Mouse (Mus musculus) cerebellum, postnatal 10 days (tissue): ENCODE results near the gene Mapk3.

ENCODE experiments used
- DNase-seq, 2 experiments: peaks; one replicate each; pipeline ENCODE4 v3.0.0; 2021; ENCODE audit warnings: mixed read lengths in 2 of 2

The Mapk3 gene

DNA sequence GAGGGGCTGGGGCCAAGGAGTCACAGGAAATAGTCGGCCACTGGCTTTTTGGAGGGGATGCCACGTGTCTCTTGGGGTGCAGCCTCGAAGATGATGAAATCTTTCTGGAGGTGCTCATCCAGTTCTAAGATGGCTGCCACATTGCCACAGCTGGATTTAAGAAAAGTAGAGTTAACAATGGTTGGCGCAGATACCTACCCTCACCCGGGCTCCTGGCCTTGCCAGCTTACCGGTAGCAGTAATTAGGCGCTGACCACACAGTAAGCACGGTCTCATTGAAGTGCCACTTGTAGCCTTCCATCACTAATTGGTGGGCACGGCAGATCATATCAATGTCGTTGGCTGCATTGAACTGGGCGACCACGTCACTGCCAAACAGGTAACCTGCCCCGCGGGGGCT is 26.7 kb downstream of the Mapk3 start:
- no peak for DNase-seq

DNA sequence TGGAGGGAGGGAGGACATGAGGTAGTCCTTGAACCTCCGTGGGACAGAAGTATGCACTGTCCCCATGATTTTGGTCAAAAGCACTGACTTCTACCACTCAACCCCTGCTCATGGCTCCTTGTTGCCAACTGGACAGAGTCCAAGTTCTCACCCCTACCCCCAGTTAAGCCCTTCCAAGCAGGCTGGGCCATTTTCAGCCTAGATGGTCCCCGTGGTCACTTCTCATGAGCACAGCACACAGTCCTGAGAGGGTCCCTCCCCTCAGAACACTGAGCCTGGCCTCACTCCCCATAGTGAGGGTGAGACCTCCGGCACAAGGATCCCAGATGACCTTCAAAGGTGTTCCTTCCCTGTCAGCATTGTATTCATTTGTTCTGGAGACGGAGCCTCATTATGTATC is 29.7 kb downstream of the Mapk3 start:
- DNase-seq: no peak

DNA sequence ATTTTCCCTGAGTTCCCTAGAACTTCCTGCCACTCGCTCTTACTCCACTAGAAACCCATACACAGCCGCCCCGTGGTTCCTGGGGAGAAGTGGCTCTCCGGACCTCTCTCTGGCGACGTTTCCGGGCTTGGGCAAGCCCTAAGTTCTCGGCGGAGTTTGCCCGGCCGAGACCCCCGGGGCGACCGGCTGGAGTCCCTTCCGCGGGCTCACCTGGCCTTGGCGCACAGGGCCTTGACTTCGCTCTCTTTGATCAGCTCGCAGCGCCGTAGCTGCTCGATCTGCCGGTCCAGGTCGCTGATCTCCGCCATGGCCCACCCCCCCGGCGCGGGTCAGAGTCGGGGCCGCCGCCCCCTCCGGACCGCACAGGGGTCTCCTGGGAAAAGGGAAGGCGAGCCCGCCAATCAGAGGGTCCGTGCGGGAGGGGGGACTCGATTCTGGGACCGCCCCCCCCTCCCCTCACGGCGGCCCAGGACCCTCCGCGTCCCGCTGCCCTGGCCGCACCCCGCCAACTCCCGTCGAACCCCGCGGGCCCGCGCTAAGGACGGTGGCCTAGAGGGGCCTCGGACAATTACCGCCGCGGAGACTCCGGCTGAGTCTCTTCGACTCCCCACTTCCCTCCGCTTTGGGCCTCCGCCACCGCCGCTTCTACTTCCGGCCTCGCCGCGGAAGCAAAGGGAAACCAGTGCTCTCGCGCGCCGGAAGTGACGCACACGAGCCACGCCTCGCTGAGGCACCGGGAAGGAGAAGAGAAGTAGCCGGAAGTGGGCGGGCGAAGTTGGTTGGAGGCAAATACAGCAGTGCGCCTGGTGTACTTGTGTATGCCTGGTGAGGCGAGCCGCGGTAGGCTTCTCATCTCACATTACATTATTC is 32.7 kb downstream of the Mapk3 start, which contains the start of gene Ppp4c:
Ppp4c (minus strand) TSS at position 646 of the 870 bp plus-strand sequence.
- DNase-seq: peak; percentile 98 to 99

DNA sequence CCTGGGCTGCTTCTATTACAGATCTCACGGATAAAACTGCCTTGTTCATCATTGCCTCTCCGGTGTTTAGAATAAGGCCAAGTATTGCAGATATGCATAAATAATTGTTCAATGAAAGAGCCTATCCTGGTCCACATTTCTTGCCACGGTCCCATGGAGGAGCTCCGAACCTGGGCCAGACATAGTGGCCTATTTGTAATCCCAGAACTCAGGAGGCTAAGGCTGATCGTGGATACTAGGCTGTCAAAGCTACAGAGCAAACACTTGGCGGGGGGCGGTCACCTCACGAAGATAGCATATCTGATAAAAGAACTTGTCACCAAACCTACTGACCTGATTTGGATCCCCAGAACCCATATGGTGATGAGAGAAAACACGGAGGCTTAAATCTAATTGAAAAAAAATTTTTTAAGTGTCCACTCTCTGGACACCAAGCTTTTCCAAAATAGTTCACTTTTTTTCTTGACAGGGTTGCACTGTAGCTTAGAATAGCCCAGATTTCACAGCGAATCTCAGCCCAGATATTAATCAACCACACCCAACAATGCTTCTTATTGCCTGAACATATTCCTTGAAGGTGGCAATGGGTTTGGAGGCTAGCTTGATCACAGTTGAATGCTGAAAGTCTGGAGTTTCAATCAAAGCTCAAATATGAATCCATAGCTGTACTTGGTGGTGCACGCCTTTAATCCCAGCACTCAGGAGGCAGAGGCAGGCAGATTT is 33.5 kb downstream of the Mapk3 start:
- no peak for DNase-seq

DNA sequence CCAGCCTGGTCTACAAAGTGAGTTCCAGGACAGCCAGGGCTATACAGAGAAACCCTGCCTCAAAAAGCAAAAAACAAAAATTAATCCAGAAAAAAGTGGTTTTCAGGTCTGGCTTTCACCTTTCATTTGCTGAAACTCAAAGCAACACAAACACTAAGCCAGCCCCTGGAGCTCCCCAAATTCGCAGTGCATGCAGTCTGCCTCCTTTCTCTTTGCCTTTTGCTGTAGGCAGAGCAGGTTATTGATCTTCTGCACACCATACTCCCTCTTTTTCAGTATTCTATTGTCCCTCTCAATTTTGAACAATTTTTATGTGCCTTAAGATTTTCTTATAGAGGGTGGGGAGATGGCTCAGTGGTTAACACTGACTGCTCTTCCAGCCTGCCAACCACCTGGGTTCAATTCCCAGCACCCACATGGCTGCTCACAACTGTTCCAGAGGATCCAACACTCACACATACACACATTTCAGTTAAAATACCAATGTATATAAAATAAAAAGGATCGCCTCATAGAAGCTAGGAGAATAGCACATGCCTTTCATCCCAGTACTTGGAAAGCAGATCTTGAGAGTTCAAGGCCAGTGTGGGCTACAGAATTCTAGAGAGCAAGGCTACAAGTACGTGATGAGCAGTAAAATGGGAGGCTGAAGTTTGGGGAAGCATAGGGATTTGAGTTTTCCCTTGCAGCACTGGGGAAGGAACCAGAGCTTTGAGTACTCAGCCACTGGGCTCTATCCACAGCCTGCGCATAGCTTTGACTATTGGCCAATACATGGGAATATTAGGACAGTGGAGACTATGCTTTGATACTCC is 34.3 kb downstream of the Mapk3 start:
- no peak for DNase-seq

DNA sequence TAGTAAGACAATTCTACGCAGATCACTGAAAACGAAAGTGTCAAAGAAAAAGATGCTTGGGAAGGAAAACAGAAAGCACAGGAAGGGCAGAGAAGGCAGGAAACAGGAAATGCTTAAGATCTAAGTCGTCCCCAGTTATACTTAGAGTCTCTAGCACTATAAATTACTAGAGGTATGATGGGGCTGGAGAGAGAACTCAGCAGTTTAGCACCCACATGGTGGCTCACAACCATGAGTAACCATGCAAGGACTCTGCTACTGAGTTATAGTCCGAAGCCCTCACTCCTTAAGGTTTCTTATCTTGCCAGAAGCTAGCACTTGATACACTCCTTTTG is 34.8 kb downstream of the Mapk3 start:
- no peak for DNase-seq

DNA sequence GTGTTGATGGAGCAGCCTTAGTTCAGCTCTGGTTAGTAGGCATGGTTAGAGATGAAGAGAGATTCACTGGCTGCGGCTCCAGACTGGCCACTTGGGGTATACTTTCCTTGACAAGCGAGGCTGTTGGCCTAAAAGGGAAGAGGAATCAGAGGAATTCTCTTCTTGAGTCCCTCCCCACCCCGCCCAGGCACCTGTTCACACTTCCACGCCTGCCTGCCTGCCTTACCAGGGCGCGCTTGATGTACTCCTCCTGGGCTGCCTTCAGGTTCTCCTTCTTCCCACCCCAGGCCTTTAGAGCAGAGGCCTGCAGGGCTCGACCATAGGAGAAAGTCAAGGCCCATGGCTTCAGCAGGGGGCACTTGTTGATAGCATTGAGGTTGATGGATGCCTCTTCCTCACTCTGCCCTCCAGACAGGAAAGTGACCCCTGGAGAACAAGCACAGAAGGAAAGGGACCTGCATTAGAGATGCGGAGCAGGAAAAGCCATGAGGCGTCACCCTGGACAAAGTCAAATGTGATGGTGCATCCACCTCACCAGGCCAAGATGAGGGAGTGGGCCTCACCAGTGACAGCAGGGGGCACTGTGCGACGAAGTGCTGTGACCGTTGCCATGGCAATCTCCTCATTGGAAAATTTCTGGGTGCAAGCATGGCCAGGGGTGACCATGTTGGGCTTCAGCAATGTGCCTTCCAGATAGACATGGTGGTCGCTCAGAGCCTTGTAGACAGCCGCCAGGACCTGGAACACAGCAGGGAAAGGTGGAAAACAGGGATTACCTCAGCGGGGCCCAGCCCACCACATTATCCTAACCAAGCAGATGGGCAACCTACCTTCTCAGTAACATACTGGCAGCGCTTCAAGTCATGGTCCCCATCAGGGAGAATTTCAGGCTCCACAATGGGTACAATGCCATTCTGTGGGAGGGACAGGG is 36.3 kb downstream of the Mapk3 start:
- no peak for DNase-seq

DNA sequence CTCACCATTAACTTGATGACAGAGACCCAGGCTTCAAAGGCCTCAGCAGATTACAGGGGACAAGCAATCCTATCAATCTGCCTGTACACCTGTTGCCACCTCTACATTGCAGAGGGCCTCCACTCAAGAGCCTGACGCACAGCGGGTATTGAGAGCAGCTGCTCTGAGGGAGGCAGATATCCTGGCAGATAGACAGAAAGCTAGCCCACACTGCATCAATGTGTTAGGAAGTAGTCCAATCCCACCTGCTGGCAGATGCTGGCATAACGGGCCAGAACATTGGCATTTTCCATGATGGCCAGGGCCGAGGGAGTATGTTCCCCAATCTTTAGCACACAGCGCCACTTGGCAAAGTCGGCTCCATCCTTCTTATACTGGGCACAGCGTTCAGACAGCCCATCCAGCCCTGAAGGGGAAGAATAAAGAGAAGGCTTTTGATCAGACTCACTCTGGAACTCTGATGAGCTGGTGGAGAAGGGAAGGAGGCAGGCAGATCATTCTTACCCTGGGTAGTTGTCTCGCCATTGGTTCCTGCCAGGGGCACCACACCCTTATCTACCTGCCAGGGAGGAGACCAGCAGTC is 37.0 kb downstream of the Mapk3 start:
- DNase-seq: peak; percentile 80 to 82

DNA sequence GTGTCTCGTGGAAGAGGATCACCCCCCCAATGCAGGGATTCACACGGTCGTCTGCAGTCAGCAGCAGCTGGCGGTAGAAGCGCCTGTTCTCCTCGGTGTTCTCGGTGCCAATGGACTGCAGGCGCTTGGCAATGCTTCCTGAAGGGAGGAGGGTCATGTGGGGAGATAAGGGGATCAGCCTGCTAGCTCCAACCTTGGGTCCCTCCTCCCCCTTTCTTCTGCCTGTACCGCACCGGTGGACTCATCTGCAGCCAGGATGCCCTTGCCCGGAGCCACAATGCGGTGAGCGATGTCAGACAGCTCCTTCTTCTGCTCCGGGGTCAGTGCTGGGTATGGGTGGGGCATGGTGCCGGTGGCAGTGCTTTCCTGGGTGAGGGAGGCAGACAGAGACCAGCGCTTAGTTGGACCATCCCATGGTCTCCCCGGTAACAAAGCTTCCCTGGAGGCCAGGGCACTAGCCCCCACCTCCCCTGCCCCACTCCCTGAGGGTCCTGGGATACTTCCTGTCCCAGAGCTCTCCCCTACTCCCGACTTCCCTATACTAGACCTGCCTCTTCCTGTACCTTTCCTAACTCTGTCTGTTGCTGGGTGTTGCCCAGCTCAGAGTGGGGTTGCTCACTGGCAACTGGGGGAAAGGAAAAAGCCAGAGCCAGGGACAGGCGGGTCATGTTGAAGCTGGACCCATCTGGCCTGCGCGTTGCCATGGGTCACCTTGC is 38.2 kb downstream of the Mapk3 start, which contains the start of gene Fam57b:
Fam57b (plus strand) TSS at position 258 of the 716 bp plus-strand sequence.
- DNase-seq: peak; percentile 88 to 91

DNA sequence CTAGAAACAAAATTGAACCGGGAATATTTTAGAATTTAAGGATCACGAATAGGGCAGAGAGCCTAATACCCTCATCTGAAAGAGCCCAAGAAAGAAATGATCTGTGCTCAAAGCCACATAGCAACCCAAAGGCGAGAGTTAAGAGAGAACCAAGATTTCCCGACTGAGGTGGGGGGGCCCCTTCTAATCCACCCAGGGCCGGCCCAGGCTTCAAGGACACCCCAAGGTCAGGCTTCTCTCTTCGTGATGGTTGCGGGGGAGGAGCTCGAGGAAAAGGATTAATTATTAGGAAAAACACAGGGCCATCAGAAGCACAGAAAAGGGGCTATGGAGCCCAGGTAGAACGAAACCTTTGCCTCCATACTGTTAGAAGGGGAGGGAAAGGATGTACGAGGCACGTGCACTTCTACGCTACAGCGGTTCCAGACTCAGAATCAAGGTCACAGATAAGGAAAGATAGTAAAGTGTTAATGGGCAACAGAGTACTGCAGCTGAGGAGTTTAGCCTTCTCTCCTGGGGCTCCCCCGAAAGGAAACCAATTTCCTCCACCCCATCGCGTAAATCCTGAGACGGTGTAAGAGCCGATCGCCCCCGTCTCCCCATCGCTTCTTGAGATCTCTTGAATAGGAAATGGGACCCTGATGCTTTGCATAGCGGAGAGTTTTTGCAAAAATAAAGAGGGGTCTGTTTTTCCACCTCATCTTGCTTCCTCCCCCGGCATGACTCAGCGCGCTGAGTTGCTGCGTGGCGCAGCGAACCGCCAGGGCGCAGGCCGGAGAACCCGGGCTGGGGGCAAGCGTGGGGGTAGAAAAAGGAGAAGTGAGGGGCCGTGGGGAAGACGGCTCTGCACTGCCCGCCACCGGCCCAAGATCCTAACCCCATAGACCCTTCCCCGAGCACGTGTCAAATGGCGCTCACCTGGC is 39.0 kb downstream of the Mapk3 start:
- peak; percentile 60 to 72 for DNase-seq

DNA sequence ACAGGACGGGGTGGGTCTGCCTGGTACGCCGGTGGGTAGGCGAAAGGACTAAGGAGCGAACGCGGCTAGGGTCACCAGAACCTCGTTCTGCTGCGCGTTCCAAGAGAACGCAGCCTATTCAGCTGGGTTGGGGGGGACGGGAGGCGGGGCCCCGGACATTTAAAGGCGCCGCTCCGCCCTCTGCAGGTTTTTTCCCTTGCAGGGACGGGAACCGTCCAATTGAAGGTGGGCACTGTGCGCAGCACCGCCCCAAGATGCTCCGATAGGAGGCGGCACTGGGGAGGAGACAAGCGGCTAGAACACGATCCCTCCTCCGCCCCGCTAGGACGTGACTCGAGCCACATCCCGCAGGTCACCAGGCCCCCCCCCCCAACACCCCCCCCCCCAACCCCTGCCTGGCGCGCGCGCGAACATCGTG is 39.7 kb downstream of the Mapk3 start:
- DNase-seq: peak; percentile 97 to 99

DNA sequence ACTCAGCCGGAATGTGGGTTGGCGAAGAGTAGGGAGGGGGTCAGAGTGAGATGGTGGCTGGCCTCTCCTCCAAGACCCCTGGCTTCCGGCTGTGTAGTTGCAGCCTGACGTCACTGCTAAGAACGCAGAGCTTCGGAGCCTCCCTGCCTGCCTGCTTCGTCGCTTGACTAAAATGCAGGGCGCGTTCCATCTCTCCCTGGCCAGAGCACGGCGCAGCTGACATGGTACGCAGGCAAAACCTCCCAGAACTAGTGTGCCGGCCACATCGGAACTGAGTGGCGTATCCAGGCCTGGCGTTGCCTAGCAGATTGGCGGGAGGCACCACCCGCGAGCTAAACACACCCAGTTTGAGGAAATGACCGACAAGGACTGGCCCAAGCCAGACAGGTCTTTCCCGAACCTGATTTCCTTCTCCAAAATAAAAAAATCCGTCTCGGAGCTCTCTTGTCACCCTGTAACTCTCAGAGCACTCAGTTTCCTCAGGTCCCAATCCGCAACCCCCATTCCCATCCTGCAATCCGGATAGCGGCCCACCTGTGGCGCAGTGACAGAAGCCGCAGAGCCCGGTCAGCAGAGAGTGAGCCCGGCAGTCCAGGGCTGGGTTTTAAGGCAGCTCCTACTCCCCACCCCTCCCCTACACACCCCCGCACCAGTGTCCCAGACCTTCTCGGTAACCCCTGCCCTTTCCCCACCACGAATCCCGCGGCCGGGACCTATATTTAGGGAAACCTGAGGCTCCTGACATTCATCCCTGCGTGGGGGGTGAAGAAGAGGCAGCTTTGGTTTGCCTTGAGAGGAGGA is 40.3 kb downstream of the Mapk3 start:
- DNase-seq: peak; percentile 75 to 80

DNA sequence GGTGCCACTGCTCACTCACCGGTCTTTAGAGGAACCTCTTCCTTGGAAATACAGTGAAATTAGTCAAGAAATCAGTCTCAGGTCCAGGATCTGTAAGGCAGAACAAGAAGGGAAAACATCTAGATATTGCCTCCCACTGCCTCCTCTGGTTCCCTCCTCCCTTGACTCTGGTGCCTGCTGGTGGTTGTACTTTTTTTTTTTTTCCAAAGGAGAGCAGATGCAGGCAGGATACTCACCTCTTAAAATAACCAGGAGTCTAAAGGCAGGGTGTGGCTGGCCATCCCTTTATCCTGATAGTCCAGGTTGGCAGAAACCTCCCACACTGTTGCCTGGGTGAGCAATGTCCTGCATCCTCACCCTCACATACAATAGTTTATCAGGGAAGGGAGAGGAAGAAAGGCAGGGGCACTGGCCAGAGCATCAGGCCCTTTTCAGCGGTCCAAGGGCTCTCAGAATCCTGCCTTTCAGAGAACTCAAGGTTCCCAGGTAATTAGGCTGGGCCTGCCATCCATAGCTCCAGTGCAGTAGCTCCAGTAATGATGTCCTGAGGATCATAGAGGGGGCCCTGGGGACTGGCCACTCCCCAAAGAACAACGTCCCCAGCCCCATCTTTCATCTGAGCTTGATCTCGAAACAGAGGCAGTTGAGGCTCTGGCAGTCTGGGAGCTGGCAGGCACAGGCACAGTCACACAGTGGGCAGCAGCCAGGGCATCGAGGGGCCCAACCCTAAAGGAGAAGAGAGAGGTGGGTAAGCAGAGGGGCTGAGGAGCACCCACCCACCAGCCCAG is 41.1 kb downstream of the Mapk3 start:
- no peak for DNase-seq

DNA sequence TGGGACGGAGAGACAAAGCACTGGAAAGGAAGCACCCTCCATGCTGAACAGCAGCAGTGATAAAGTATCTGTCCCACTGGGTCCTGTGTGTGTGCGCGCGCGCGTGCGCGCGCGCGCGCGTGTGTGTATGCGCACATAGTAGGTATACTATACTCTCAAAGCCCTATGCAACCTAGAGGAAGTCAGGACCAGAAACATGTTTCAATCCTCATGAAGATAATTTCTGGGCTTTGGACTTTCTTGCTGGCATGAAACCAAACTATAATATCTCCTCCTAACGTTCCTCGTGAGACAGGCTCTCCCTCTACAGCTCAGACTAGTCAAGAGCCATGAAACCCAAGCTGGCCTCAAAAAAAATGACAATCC is 41.6 kb downstream of the Mapk3 start:
- no peak for DNase-seq

DNA sequence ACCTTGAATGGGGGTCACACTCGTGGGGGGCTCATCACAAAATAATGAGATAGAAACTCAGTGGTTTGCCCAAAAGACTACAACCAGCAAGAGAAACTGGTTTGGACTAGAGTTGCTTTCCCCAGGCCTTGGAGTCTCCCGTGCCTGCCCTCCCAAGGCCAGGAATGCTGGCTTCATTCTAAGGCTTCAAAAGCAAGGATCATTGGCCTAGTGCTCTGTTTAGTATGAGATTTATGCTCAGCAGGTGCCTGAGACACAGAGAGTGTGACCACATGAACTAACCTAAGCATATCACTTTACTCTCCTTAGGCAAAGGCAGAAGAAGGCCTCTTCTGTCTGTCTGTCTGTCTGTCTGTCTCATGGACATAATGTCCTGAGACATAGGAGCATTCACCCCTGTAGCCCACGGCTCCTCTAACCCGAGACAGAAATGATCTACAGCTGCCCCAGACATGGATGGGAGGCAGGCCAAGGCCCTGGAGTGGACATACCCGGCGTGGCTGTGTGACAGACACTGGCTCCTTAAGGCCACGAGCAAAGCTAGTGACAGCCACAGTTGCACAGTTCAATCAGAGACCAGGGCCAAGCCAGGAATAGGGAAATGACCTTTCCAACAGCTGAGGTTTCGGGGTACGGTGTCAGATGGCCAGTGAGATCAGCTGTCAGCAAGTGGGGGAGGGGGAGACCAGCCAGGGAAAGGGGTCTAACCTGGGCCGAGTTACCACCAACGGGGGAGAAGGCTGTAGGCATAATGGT is 42.9 kb downstream of the Mapk3 start:
- DNase-seq: no peak

DNA sequence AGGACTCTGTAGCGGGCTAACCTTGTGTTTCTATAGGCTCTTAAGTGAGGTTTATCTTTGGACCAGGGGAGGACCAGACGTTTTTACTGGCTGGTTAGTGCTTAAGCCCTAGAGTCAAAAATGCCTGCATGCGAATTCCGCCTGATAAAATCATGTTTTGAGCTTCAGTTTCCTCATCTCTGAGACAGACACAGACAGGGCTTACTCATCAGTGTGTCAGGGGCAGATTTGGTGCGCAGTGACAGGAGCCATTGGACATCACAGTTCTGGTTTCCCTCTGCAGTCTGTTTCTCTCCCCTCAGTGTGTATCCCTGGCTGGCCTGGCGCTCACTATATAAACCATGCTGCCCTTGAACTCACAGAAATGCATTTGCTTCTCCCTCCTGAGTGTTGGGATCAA is 43.8 kb downstream of the Mapk3 start:
- DNase-seq: no peak

DNA sequence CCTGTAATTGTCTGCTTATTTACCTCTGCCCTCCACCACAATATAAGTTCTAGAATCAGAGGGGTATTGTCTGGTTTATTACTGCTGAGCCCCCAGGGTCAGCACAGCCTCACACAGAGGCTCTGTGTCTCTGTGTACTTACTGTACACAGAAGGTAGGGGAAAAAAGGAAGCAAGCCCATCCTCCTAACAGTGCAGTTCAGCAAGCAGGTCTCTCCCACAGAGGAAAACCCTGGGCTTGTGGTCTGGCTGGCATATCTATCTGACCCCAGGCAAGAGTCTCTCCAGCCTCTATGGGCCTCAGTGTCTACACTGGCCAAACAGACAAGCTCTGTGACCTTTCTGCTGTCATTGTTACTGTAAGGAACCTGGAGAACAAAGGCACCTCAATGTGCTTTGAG is 44.4 kb downstream of the Mapk3 start:
- DNase-seq: no peak
